Mouse (Mus musculus) heart, adult 2 months (tissue): ENCODE results near the gene Man1c1.

Experiments used
- CTCF ChIP-seq: fragments of 200-600 bp; IDR thresholded peaks from 2 replicates; pipeline ENCODE4 v1.8.1; 2022; ENCODE audit warnings: antibody characterized with exemption, mild to moderate bottlenecking, moderate library complexity
- POLR2A ChIP-seq: fragments of 200-500 bp; IDR thresholded peaks from 2 replicates; pipeline ENCODE4 v1.6.1; 2011; ENCODE audit warnings: mild to moderate bottlenecking, low read depth, low read length, control low read depth; ENCODE audit not compliant: insufficient read depth

- TF ChIP-seq CTCF (no peak), POLR2A (no peak)
Observed at GRCm38 (mm10) chr4:134750263-134750662, 46.2 kb upstream of the Man1c1 start.
